Mouse (Mus musculus) liver, embryonic 14.5 days (tissue): Measurements from ENCODE around the gene Msln.

Experiments
- CTCF ChIP-seq: IDR thresholded peaks from 2 replicates; pipeline ENCODE4 v1.5.1; 2016; ENCODE audit warnings: antibody characterized with exemption, low read depth, control low read depth
- EP300 ChIP-seq: IDR thresholded peaks from 2 replicates; pipeline ENCODE4 v1.6.1; 2016; ENCODE audit warnings: antibody characterized with exemption, low read depth

DNA sequence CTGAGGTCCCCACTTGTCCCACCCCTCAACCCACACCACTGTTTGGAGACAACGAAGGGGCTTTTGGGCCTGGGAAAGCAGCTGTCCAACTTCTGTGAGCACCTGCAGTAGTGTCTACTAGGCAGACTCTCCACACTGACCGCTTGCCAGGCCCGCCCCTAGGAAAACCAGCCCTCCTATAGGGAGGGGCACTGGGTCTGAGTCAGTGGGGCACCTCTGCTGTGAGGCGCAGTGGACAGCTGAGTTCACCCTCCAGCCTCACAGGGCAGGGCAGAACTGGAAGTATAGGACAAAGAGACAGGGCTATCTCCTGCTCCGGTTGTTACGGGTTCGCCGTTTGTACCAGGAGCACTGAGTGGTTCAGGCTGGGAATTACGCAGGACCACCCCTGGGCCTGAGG is at the start of gene Msln:
- TF ChIP-seq CTCF (no peak), EP300 (no peak)
